Mouse (Mus musculus) colon, adult 2 months (tissue): ENCODE results near the gene Slc45a2. TPM values are rescaled to one million over a fixed set of nuclear protein-coding genes. Genes with fewer than 3 reads are reported as not detected.

Experiments
- polyA plus RNA-seq: library from polyadenylated mRNA; depleted of rRNA; stranded (reverse); fragments of >200 nt; gene quantifications from 2 replicates; pipeline ENCODE4 v1.2.3, GENCODE M21; 2012; rRNA removed

The Slc45a2 gene
- polyA plus RNA-seq, result not detected in 2 replicates

DNA sequence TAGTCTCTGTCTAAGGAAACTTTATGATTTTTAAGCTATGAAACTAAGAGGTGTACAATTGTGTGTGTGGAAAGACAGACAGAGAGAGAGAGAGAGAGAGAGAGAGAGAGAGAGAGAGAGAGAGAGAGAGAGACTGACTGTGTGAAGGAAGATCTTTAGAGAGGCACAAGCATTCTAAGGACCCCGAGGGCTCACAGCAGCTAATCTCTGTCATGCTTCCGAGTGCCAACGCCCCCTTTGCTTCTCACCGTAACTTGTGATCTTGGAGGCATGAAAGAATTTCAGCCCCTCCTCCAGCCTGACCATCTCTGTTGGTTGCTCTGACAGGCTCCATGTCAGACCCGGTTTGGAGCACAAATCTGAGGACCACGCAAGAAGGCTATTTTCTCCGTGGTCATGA lies at the start of gene Slc45a2:
TSS of gene Slc45a2 (plus strand) at position 301 of the 400 bp plus-strand sequence.

DNA sequence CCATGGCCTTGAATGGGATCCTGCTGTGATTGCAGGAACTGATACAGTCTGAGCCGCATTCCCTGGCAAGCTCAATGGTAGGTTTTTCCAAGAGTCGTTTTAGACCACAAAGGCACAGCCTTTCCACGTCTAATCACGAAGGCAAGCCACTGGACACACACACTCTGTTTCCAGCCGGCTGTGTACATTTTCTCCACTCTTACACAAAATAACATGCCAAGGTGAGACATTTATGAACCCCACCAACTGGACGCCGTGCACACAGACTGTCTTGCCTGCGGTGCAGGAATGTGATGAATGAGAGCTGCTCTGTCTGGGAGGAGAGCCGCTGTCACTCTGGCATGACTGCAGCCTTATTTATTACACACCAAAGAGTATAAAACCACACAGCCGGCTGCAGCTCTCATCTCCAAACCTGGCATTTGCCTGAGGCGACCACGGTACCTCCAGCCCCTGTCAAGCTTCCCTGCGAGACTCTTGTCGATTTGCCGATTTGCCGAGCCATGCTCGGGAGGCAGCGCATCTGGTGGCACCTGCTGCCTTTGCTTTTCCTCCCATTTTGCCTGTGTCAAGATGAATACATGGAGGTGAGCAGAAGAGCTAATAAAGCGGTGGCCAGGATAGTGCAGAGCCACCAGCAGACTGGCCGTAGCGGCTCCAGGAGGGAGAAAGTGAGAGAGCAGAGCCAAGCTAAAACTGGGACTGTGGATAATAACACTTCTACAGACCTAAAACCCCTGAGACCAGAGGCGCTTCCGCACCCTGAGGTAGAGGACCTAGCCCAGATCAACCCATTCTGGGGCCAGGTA lies 48.4 kb upstream of the Slc45a2 start, which contains the start of gene C1qtnf3:
TSS of gene C1qtnf3 (plus strand) at position 382 of the 809 bp plus-strand sequence.

DNA sequence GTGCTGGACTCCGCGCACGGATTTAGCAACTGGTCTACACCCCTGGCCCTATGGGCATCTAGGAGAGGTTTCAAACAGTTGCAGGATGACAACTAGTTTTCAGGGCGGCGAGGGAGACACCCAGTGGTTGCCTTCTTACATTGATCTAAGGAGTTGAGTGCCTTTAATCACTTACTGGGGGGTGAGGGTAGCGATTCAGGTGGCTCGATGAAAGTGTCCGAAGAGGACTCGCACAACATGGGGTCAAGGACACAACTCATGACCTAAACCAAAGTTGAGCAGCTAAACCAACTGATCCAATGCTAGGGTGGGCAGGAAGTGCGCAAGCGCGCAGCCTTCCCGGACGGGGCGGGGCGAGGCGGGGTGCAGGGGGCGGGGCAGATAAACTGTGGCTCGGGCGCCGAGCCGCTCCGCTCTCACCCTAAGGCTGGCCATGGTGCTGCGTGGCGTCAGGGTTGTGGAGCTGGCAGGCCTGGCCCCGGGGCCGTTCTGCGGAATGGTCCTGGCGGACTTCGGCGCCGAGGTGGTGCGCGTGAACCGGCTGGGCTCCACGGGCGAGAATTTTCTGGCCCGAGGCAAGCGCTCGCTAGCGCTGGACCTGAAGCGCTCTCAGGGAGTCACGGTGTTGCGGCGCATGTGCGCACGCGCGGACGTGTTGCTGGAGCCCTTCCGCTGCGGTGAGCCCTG lies 19.0 kb upstream of the Slc45a2 start, which contains the start of gene Amacr:
TSS of gene Amacr (plus strand) at position 380 of the 687 bp plus-strand sequence.

DNA sequence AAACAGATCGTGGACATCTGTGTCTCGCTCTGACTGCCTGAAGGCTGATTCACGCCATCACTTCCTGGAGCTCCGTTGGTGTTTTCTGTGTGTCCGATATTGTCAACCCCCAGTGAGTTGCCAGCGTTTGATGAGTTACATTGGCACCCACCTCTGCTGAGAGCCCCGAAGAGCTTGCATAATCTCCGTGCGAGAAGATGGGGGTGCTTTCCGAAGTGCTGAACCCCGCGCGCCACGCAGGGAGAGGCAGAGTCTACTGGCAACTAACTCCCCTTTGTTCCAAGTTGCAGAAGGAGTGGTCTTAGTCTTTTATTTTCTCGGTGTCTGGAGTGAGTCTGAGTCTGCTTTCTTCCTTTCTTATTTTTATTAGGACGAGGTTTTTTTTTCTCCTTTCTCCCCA lies 37.2 kb downstream of the Slc45a2 start, which contains the start of gene Rxfp3:
TSS of gene Rxfp3 (minus strand) at position 281 of the 400 bp plus-strand sequence.

DNA sequence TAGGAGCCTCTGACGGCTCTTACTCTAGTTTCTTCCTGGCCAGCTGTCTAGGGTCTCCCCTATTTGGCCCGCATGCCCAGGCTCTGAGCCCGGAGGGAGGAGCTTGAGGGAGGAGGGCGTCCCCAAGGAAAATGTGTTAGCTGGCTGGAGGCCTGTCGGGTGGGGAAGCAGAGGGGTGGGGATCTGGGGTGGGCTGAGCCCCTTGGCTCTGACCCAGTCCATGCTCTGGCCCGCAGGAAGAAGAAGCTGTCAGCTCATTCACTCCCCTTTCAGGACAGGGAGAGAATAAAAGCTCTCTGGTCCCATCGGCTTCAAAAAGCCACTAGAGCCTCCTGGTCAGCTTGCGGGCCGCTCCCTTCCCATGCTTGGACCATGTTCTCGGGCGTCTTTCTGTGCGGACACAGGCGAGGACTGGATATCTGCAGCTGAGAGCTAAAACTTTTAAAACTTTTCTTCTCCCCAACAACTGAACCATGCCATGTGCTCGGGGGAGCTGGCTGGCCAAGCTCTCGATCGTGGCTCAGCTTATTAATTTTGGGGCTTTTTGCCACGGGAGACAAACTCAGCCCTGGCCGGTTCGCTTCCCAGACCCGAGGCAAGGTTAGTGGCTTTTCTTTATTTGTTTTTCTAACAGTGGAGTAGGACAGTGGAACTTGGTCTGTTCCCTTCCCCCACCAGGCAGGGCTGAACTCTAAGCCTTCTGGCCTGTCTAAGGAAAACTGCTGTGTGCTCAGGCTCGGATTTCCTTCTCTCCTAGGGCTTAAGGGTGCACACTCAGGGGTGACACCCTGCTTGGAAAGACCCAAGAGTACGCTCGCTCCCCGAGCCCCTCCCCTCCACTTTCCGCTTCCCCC lies 64.3 kb downstream of the Slc45a2 start, which contains the start of gene Adamts12:
TSS of gene Adamts12 (plus strand) at position 233 of the 854 bp plus-strand sequence.

Other genes with a start within 250 kb of the Slc45a2 start
- 7.1 and 10.4 TPM in 2 replicates for gene C1qtnf3, start 48.4 kb upstream of the Slc45a2 start, polyA plus RNA-seq
- gene Amacr, start 19.0 kb upstream of the Slc45a2 start, polyA plus RNA-seq, result 5.5 and 6.8 TPM in 2 replicates
- 0.02 and 0.08 TPM in 2 replicates for gene Rxfp3, start 37.3 kb downstream of the Slc45a2 start, polyA plus RNA-seq
- gene Adamts12, start 64.1 kb downstream of the Slc45a2 start, polyA plus RNA-seq, result 0.34 TPM in 2 replicates